Mouse (Mus musculus) cerebellum, adult 2 months (tissue): ENCODE measurements around the gene Btnl1. TPM values are rescaled to one million over a fixed set of nuclear protein-coding genes. Genes with fewer than 3 reads are reported as not detected.
A peak's percentile ranks its signal among the peaks of the same experiment; 100 is the strongest.

Source experiments
- DNase-seq, 2 experiments: peaks; one replicate each; pipeline ENCODE4 v3.0.0; 2021
- H3K27ac ChIP-seq: fragments of 200-500 bp; 2 replicates; pipeline ENCODE4 v1.5.1; 2012; ENCODE audit warnings: low read length, control low read depth, inconsistent platforms; ENCODE audit not compliant: insufficient read depth
- H3K27me3 ChIP-seq: fragments of 200-500 bp; 2 replicates; pipeline ENCODE4 v1.6.1; 2012; ENCODE audit warnings: inconsistent platforms, mild to moderate bottlenecking, low read length, moderate library complexity; ENCODE audit not compliant: control insufficient read depth, insufficient read depth
- H3K4me1 ChIP-seq: fragments of 200-500 bp; 2 replicates; pipeline ENCODE4 v1.6.1; 2011; ENCODE audit warnings: low read length; ENCODE audit not compliant: control insufficient read depth, insufficient read depth
- H3K4me3 ChIP-seq: fragments of 200-500 bp; replicated peaks from 2 replicates; pipeline ENCODE3; 2011; ENCODE audit warnings: mild to moderate bottlenecking, low read depth, low read length, control low read depth; ENCODE audit not compliant: insufficient read depth
- CTCF ChIP-seq: fragments of 200-500 bp; IDR thresholded peaks from 2 replicates; pipeline ENCODE4 v1.5.1; 2011; ENCODE audit warnings: low read depth, mild to moderate bottlenecking, control low read depth, low read length, moderate library complexity, borderline replicate concordance; ENCODE audit not compliant: insufficient read depth
- POLR2A ChIP-seq: fragments of 200-500 bp; IDR thresholded peaks from 2 replicates; pipeline ENCODE4 v1.6.1; 2011; ENCODE audit warnings: low read length, control low read depth, borderline replicate concordance; ENCODE audit not compliant: insufficient read depth
- WGBS: fragments of 180-500 bp; shearing (Covaris S2); methylation state at CpG from one replicate; pipeline ENCODE4 v1.1.7; 2018; 5-methylcytosine and 5-hydroxymethylcytosine counted together
- polyA plus RNA-seq: library from polyadenylated mRNA; depleted of rRNA; stranded (reverse); fragments of >200 nt; gene quantifications from 2 replicates; pipeline ENCODE4 v1.2.3, GENCODE M21; 2012

Btnl1 gene
- polyA plus RNA-seq, 1 experiment = not detected

GRCm38 (mm10) chr17:34349429-34349828 is 27.5 kb upstream of the Btnl1 start:
- DNase-seq = peak; percentile 44 to 57
- 2% methylated on average over 4 of the region's 4 CpGs for WGBS
- no peaks in the 10 kb centered on the region for H3K27me3 ChIP-seq
- H3K27ac ChIP-seq = no peak overlapping the region
- TF ChIP-seq CTCF (peak; percentile 76; the same call in 1 of the 2 replicates), POLR2A (no peak)
- 0 out of 2 replicates have a peak, but pooled peaks cover 2% of the 10 kb centered on the region for H3K4me1 ChIP-seq
- no peak overlapping the region for H3K4me3 ChIP-seq

GRCm38 (mm10) chr17:34354539-34354938 is 22.4 kb upstream of the Btnl1 start, which contains the start of gene Btnl2:
Gene Btnl2 (plus strand): TSS chr17:34354822.
- Histone ChIP-seq H3K4me3 (no peak within 1 kb of the TSS), H3K27me3 (no peaks in the 10 kb centered on the region), H3K4me1 (no peaks in the 10 kb centered on the region), H3K27ac (no peak within 1 kb of the TSS)
- WGBS = 88% methylated on average over 5 of the region's 5 CpGs
- no peak for TF ChIP-seq CTCF
- TF ChIP-seq POLR2A = no peak
- no peak for DNase-seq

- Histone ChIP-seq H3K4me3 (no peak overlapping the region), H3K27me3 (no peaks in the 10 kb centered on the region), H3K27ac (no peak overlapping the region), H3K4me1 (no peaks in the 10 kb centered on the region)
- DNase-seq = no peak
- TF ChIP-seq POLR2A = no peak
- no peak for TF ChIP-seq CTCF
- 94% methylated on average over 1 of the region's 1 CpGs for WGBS
Measured at GRCm38 (mm10) chr17:34354940-34355339, 22.0 kb upstream of the Btnl1 start.

GRCm38 (mm10) chr17:34362954-34363546 is 13.9 kb upstream of the Btnl1 start:
- Histone ChIP-seq H3K4me1 (no peaks in the 10 kb centered on the region), H3K27ac (no peak overlapping the region), H3K4me3 (no peak overlapping the region), H3K27me3 (no peaks in the 10 kb centered on the region)
- no peak for TF ChIP-seq POLR2A
- no peak for TF ChIP-seq CTCF
- WGBS = 80% methylated on average over 15 of the region's 15 CpGs
- DNase-seq = no peak

GRCm38 (mm10) chr17:34363676-34364310 is 13.1 kb upstream of the Btnl1 start:
- no peak overlapping the region for H3K4me3 ChIP-seq
- DNase-seq = no peak
- 87% methylated on average over 3 of the region's 3 CpGs for WGBS
- TF ChIP-seq POLR2A (no peak), CTCF (no peak)
- no peaks in the 10 kb centered on the region for H3K4me1 ChIP-seq
- no peak overlapping the region for H3K27ac ChIP-seq
- no peaks in the 10 kb centered on the region for H3K27me3 ChIP-seq

- H3K27me3 ChIP-seq = no peaks in the 10 kb centered on the region
- no peak overlapping the region for H3K4me3 ChIP-seq
- H3K27ac ChIP-seq = no peak overlapping the region
- no peak for DNase-seq
- 61% methylated on average over 10 of the region's 10 CpGs for WGBS
- no peak for TF ChIP-seq POLR2A
- no peak for TF ChIP-seq CTCF
- no peaks in the 10 kb centered on the region for H3K4me1 ChIP-seq
Measured at GRCm38 (mm10) chr17:34365031-34365430, 11.9 kb upstream of the Btnl1 start.

GRCm38 (mm10) chr17:34370563-34370962 is 6.4 kb upstream of the Btnl1 start:
- Histone ChIP-seq H3K4me3 (no peak overlapping the region), H3K27ac (no peak overlapping the region), H3K4me1 (no peaks in the 10 kb centered on the region), H3K27me3 (no peaks in the 10 kb centered on the region)
- TF ChIP-seq CTCF = no peak
- no peak for TF ChIP-seq POLR2A
- DNase-seq = no peak
- 86% methylated on average over 4 of the region's 4 CpGs for WGBS

- 83% methylated on average over 6 of the region's 6 CpGs for WGBS
- no peaks in the 10 kb centered on the region for H3K4me1 ChIP-seq
- TF ChIP-seq POLR2A (no peak), CTCF (no peak)
- H3K27ac ChIP-seq = no peak overlapping the region
- H3K27me3 ChIP-seq = no peaks in the 10 kb centered on the region
- H3K4me3 ChIP-seq = no peak overlapping the region
- DNase-seq = no peak
Measured at GRCm38 (mm10) chr17:34373055-34373709, 3.8 kb upstream of the Btnl1 start.
